Mouse (Mus musculus) induced T-regulatory cell, adult 2 months (primary cell): ENCODE data around the gene Prkar2a.

Experiments used
- DNase-seq: peaks from one replicate; pipeline ENCODE4 v3.0.0-alpha.2; 2012; ENCODE audit warnings: low read depth

Prkar2a gene

DNA sequence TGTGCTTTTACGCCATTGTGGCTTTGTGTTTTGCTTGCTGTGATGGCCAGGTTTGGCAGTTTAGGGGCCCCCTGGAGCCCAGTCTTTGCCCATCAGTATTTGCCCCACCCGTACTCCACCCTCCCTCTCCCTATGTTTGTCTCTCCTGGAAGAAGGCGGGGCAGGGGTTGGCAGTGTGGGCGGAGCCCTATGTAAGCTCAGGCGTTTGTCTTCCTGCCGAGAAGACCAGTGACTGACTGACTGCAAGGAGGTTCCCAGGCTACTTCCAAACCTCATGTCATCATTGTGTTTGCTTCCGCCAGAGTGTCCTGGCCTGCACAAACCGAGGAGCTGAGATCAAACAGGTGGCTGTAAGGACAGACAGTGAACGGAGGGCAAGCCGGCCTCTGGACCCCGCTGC lies 106.6 kb downstream of the Prkar2a start:
- DNase-seq, result no peak

DNA sequence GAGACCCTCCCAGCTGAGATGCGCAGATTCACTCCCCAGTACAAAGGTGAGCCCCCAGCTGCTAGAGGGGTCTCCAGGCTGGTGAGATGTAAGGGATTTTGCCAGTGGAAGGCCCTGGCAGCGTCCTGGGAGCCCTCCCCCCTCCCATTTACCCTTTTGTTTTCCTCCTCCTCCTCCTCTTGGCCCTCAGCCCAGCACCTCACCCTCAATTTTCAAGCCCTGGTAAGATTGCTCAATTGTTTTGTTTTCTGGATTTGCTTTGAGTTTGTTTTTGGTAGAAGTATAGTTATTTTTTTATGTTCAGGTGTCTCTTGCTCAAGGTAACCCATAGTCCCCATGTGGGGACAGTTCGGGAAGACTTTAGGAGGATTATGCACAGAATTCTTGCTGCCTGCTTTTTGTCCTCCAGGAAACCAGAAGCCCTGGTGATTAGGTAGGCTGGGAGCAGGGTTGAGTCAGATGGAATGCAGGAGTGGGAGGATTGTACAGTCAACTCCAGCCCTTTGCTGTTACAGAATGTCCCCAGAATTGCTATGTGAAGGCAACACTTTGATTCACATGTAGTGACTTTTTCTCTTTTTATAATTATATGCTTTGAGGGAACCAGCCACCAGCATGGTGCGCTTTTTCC lies 107.4 kb downstream of the Prkar2a start:
- DNase-seq, result no peak

DNA sequence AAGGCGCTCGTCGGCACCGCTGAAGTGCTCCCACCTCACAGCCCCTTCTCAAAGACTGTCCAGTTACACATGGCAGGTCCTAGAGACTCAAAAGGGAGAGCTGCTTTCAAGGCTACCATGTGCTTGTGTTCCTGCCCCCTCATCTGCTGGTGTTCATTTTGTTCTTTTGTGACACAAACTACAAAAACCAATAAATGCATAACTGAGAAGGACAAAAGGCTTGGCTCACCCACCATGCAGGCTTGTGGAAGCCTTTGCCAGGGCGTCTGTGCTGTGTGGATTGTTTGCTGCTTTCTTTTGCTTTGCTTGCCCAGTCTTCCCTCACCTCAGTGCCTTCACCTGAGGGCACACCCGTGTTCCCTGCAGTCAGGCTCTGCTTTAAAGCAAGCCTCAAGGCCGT lies 108.4 kb downstream of the Prkar2a start:
- no peak for DNase-seq

DNA sequence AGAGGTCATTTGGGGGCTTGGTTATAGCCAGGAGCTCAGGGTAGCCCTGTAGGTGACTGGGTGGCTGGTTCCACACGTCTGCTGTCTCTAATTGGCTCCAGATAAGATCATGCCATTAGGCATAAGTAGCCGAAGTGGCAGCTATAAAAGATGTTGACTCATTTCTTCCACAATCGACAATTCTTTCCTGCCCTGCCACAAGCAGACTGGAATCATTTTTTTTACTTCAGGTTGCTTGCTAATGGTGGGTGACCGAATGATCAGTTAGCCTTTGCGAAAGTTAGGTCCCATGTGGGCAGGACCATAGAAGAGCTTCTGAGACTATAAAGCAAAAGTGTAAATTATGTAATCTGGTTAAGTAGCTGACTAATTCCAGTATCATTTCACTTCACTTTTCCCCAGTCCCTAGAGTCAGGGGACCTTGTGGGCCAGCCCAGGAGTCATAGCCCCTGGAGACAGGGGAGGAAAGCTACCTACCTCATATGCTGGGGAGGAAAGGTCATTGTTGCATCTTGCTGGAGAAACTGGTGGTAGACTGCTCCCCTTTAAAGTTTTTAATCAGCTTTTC lies 109.5 kb downstream of the Prkar2a start:
- no peak for DNase-seq

DNA sequence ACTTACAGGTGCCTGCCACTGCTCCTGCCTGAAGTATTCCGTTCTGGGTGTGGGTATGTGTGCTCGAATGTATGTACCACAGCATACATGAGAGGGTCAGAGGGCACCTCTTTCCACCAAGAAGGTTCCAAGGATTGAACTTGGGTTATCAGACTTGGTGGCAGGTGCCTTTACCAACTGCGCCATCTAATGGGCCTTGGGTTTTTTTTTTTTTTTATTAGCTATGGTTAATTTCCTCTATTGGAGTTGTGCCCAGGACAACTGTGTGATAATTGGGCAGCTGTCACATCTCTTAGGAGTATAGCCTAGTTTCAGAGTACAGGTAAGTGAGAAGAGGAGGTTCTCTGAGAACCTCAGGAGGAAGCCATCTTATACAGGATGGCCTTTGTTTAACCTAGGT lies 110.5 kb downstream of the Prkar2a start:
- DNase-seq, result no peak
